Mouse (Mus musculus) ES-E14 (cell line): Measurements from ENCODE around the gene Tacc2. TPM values are rescaled to one million over a fixed set of nuclear protein-coding genes. Genes with fewer than 3 reads are reported as not detected.

Source experiments
- DNase-seq: peaks from one replicate; pipeline ENCODE4 v3.0.0-alpha.2; 2013; ENCODE audit warnings: low read depth, low spot score
- H3K27ac ChIP-seq: 2 replicates; pipeline ENCODE4 v1.5.1; 2012; ENCODE audit warnings: low read depth, mild to moderate bottlenecking, low read length, moderate library complexity, mixed read lengths; ENCODE audit not compliant: poor library complexity, insufficient read depth, severe bottlenecking
- H3K36me3 ChIP-seq: 2 replicates; pipeline ENCODE4 v1.6.1; 2012; ENCODE audit warnings: mild to moderate bottlenecking, low read length, moderate library complexity, mixed read lengths; ENCODE audit not compliant: control insufficient read depth, poor library complexity, insufficient read depth, severe bottlenecking
- H3K4me1 ChIP-seq, 2 experiments: fragments of 150-350 bp in 1 of 2; sonication (generic) in 1 of 2; 2 replicates each; pipeline ENCODE4 v1.6.1; 2012; ENCODE audit warnings: low read length in 2 of 2, mild to moderate bottlenecking in 1 of 2, mixed read lengths in 1 of 2; ENCODE audit not compliant: control insufficient read depth in 2 of 2, insufficient read depth in 2 of 2, poor library complexity in 1 of 2
- H3K4me3 ChIP-seq, 2 experiments: fragments of 150-350 bp in 1 of 2; sonication (generic) in 1 of 2; 2 replicates each; pipeline ENCODE4 v1.5.1; 2012; ENCODE audit warnings: low read length in 2 of 2, low read depth in 1 of 2, mild to moderate bottlenecking in 1 of 2, mixed read lengths in 1 of 2; ENCODE audit not compliant: insufficient read depth in 1 of 2, poor library complexity in 1 of 2, severe bottlenecking in 1 of 2
- H3K9ac ChIP-seq: 2 replicates; pipeline ENCODE4 v1.6.1; 2012; ENCODE audit warnings: low read depth, mild to moderate bottlenecking, low read length, mixed read lengths; ENCODE audit not compliant: poor library complexity, insufficient read depth, severe bottlenecking
- H3K9me3 ChIP-seq: fragments of 150-350 bp; sonication (generic); 2 replicates; pipeline ENCODE4 v1.6.1; 2012; ENCODE audit warnings: low read depth, mild to moderate bottlenecking, low read length; ENCODE audit not compliant: control insufficient read depth, insufficient read depth
- CHD2 ChIP-seq: IDR thresholded peaks from 2 replicates; pipeline ENCODE4 v1.6.1; 2014; ENCODE audit warnings: mild to moderate bottlenecking, low read depth, low read length, inconsistent platforms
- HCFC1 ChIP-seq: IDR thresholded peaks from 2 replicates; pipeline ENCODE4 v1.6.1; 2012; ENCODE audit warnings: low read length, inconsistent platforms, borderline replicate concordance; ENCODE audit not compliant: insufficient read depth
- MAFK ChIP-seq: IDR thresholded peaks from 2 replicates; pipeline ENCODE4 v1.6.1; 2014; ENCODE audit warnings: mild to moderate bottlenecking, low read depth, low read length, inconsistent platforms; ENCODE audit not compliant: insufficient read depth
- ZC3H11A ChIP-seq: IDR thresholded peaks from 2 replicates; pipeline ENCODE4 v1.6.1; 2012; ENCODE audit warnings: low read depth, mild to moderate bottlenecking, inconsistent platforms, low read length, borderline replicate concordance
- ZNF384 ChIP-seq: IDR thresholded peaks from 2 replicates; pipeline ENCODE4 v1.6.1; 2012; ENCODE audit warnings: low read depth, low read length, inconsistent platforms
- in situ Hi-C, 2 experiments: fragments of 600-800 bp; cut with MboI; formaldehyde crosslinking; loops; one replicate each; pipeline ENCODE4 v1.15.1; 2025; ENCODE audit warnings: low sequenced_read_pairs in 2 of 2, inconsistent platforms in 1 of 2; ENCODE audit not compliant: unreplicated experiment in 2 of 2
- total RNA-seq: library from RNA; depleted of rRNA; stranded (reverse); fragments of 300-350 nt; gene quantifications from 2 replicates; pipeline ENCODE4 v1.2.3, GENCODE M21; 2012

Gene Tacc2
- total RNA-seq, 1 experiment, result 23.2 TPM

DNA sequence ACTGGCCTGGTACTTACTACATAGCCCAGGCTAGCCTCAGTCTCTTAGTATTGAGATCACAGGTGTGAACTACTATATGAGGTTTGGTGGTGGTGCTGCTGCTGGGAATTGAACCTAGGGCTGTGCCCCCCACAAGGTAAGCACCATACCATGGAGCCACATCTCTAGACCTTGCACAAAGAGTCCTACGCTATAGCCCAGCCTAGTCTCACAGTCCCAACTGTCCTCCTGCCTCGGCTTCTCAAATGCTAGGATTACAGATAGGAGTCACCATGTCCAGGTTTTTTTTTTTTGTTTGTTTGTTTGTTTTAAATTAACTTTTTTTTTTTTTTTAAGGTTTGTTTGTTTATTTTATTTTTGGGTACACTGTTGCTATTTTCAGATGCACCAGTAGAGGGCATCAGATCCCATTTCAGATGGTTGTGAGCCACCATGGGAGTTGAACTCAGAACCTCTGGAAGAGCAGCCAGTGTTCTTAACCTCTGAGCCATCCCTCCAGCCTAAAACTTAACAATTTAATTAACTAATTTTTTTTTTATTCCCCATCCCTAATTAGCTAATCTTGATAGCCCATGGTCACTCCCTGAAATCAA lies 157.1 kb downstream of the Tacc2 start:
- in situ Hi-C loops, result no loop called here
- DNase-seq, result no peak
- H3K27ac ChIP-seq, result no peak overlapping the region
- H3K9me3 ChIP-seq, result no peaks in the 10 kb centered on the region
- TF ChIP-seq ZC3H11A, result no peak
- TF ChIP-seq ZNF384, result peak; percentile 88
- TF ChIP-seq HCFC1, result no peak
- TF ChIP-seq CHD2, result no peak
- no peak for TF ChIP-seq MAFK
- H3K4me1 ChIP-seq, result no peaks in the 10 kb centered on the region
- H3K9ac ChIP-seq, result no peak overlapping the region
- peaks cover 36% of the 10 kb centered on the region for H3K36me3 ChIP-seq
- H3K4me3 ChIP-seq, result no peak overlapping the region

- in situ Hi-C loops, result no loop called here
- H3K36me3 ChIP-seq, result peaks cover 56% of the 10 kb centered on the region
- DNase-seq, result no peak
Observed at GRCm38 (mm10) chr7:130741099-130741498, 163.9 kb downstream of the Tacc2 start.

DNA sequence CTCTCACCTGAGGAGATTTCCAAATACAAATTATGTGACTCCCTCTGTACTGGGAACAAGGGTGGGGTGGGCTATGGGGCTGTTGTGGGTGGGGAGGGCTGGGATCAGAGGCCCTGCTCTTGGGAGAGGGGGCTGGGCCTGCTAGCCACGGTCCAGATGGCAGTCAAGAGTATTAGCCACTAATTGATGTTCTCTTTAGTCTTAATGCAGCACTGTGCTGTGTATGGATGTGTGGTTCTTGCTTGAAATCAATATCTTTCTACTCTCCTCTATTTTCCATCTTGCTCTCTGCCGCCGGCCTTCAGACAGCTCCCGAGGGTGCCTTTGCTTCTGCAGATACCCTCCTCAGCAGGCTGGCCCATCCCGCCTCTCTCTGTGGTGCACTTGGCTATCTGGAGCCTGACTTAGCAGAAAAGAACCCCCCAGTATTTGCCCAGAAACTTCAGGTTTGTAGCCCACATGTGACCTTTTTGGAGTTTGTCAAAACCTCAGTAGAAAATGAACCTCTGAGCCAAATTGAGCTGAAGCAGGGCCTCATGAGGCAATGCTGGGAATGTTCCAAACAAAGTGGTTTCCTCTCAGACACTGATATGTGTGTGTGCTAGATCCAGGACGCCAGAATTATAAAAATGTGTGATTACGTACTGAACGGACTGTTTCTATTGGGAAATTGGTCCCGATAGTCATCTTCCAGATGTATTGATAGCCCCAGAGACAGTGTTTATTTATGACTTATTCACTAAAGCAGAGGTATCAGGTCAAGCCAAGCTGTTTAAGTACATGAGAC lies 166.2 kb downstream of the Tacc2 start:
- H3K9ac ChIP-seq, result no peak overlapping the region
- H3K36me3 ChIP-seq, result peaks cover 59% of the 10 kb centered on the region
- no peak overlapping the region for H3K4me3 ChIP-seq
- H3K4me1 ChIP-seq, result no peaks in the 10 kb centered on the region
- in situ Hi-C loops, result no loop called here
- TF ChIP-seq ZC3H11A (no peak), MAFK (no peak), HCFC1 (no peak), CHD2 (no peak), ZNF384 (no peak)
- no peaks in the 10 kb centered on the region for H3K9me3 ChIP-seq
- no peak overlapping the region for H3K27ac ChIP-seq
- no peak for DNase-seq

More at GRCm38 (mm10) chr7:130741099-130741498, 163.9 kb downstream of the Tacc2 start:
- H3K4me3 ChIP-seq, result no peak overlapping the region
- H3K27ac ChIP-seq, result no peak overlapping the region
- H3K9me3 ChIP-seq, result no peaks in the 10 kb centered on the region
- no peak overlapping the region for H3K9ac ChIP-seq
- H3K4me1 ChIP-seq, result no peaks in the 10 kb centered on the region
- no peak for TF ChIP-seq HCFC1
- no peak for TF ChIP-seq CHD2
- no peak for TF ChIP-seq MAFK
- TF ChIP-seq ZC3H11A, result no peak
- no peak for TF ChIP-seq ZNF384

GRCm38 (mm10) chr7:130749165-130749564 lies 171.9 kb downstream of the Tacc2 start:
- no peak for DNase-seq
- Histone ChIP-seq H3K27ac (no peak overlapping the region), H3K4me1 (peaks cover 0 to 13% of the 10 kb centered on the region in 2 experiments; a peak in 2 of 4 replicates), H3K36me3 (peaks cover 46% of the 10 kb centered on the region; the same call in 1 of the 2 replicates), H3K9ac (no peak overlapping the region), H3K4me3 (no peak overlapping the region), H3K9me3 (no peaks in the 10 kb centered on the region)
- TF ChIP-seq ZNF384 (no peak), ZC3H11A (no peak), HCFC1 (no peak), CHD2 (no peak), MAFK (no peak)
- in situ Hi-C loops, result no loop called here
